Mouse (Mus musculus): ENCODE measurements around the gene Ttc34. TPM values are rescaled to one million over a fixed set of nuclear protein-coding genes. Genes with fewer than 3 reads are reported as not detected.

The Ttc34 gene
- polyA plus RNA-seq, 1 experiment from 2014 or later: 0.30 TPM

GRCm38 (mm10) chr4:154855721-154856479 lies 18.6 kb downstream of the Ttc34 start:
- H3K36me3 ChIP-seq (ENCODE audit: insufficient read depth, low read length): no peaks in the 10 kb centered on the region
- peaks cover 4% of the 10 kb centered on the region; the same call in 1 of the 2 replicates for H3K4me1 ChIP-seq (replicated peaks; ENCODE audit: insufficient read depth, low read length)
- ATAC-seq (replicated peaks; ENCODE audit: low FRiP score, low read depth) (peak; percentile 83), DNase-seq (ENCODE audit: low spot score) (peak; percentile 81)
- TF ChIP-seq CTCF (IDR thresholded peaks at IDR 0.05; ENCODE audit: low read depth): peak; percentile 70
- under 1% methylated on average over 109 of the region's 110 CpGs for WGBS
- H3K9me3 ChIP-seq (replicated peaks; ENCODE audit: low read length): no peaks in the 10 kb centered on the region; the same call in 1 of the 2 replicates
- peak overlapping the region; percentile 40; the same call in 1 of the 2 replicates for H3K9ac ChIP-seq (ENCODE audit: low read depth, low read length)
- no peak overlapping the region for H3K27ac ChIP-seq
- peak overlapping the region; percentile 42 for H3K4me3 ChIP-seq (replicated peaks; ENCODE audit: low read depth, low read length)
- H3K27me3 ChIP-seq (ENCODE audit: insufficient read depth, low read length): peaks cover 30% of the 10 kb centered on the region
- H3K4me2 ChIP-seq (ENCODE audit: low read length): peak overlapping the region; percentile 82

DNA sequence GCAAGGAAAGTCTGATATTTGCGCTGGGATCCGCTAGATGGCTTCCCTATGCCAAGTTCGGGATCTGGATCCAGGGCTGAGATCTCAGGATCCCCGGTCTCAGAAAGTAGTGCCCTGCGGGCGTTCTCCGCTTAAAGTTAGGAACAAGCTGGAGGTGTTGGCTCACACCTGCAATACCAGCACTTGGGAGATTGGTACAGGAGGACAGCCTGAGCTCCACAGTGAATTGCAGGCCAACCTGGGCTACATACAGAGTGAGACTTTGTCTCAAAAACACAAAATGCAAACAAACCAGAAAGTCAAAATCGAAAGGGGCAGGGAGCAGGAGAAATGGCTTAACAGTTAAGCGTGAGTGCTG lies 19.2 kb downstream of the Ttc34 start:
- 16% methylated on average over 9 of the region's 9 CpGs for WGBS
- Histone ChIP-seq H3K9me3 (replicated peaks; ENCODE audit: low read length) (no peaks in the 10 kb centered on the region; the same call in 1 of the 2 replicates), H3K9ac (ENCODE audit: low read depth, low read length) (0 out of 2 replicates have a peak overlapping the region, but pooled peaks have one; percentile 40), H3K4me2 (ENCODE audit: low read length) (peak overlapping the region; percentile 82), H3K27me3 (ENCODE audit: insufficient read depth, low read length) (peaks cover 30% of the 10 kb centered on the region), H3K27ac (no peak overlapping the region), H3K4me1 (replicated peaks; ENCODE audit: insufficient read depth, low read length) (peaks cover 4% of the 10 kb centered on the region; the same call in 1 of the 2 replicates), H3K4me3 (replicated peaks; ENCODE audit: low read depth, low read length) (peak overlapping the region; percentile 42), H3K36me3 (ENCODE audit: insufficient read depth, low read length) (no peaks in the 10 kb centered on the region)
- no peak for TF ChIP-seq CTCF (IDR thresholded peaks at IDR 0.05; ENCODE audit: low read depth)
- no peak for DNase-seq (ENCODE audit: low spot score)
- ATAC-seq (replicated peaks; ENCODE audit: low FRiP score, low read depth): no peak

GRCm38 (mm10) chr4:154856882-154857281 lies 19.6 kb downstream of the Ttc34 start:
- Histone ChIP-seq H3K9me3 (replicated peaks; ENCODE audit: low read length) (no peaks in the 10 kb centered on the region; the same call in 1 of the 2 replicates), H3K4me3 (replicated peaks; ENCODE audit: low read depth, low read length) (no peak overlapping the region; the same call in 1 of the 2 replicates), H3K9ac (ENCODE audit: low read depth, low read length) (no peak overlapping the region), H3K36me3 (ENCODE audit: insufficient read depth, low read length) (no peaks in the 10 kb centered on the region), H3K27me3 (ENCODE audit: insufficient read depth, low read length) (peaks cover 30% of the 10 kb centered on the region), H3K27ac (no peak overlapping the region), H3K4me2 (ENCODE audit: low read length) (peak overlapping the region; percentile 82), H3K4me1 (replicated peaks; ENCODE audit: insufficient read depth, low read length) (peaks cover 4% of the 10 kb centered on the region; the same call in 1 of the 2 replicates)
- peak; percentile 25; the same call in 1 of the 2 replicates for TF ChIP-seq CTCF (IDR thresholded peaks at IDR 0.05; ENCODE audit: low read depth)
- DNase-seq (ENCODE audit: low spot score): no peak
- 88% methylated on average over 7 of the region's 7 CpGs for WGBS
- no peak for ATAC-seq (replicated peaks; ENCODE audit: low FRiP score, low read depth)

GRCm38 (mm10) chr4:154857366-154858240 lies 20.3 kb downstream of the Ttc34 start:
- Histone ChIP-seq H3K9me3 (replicated peaks; ENCODE audit: low read length) (no peaks in the 10 kb centered on the region; the same call in 1 of the 2 replicates), H3K4me2 (ENCODE audit: low read length) (no peak overlapping the region), H3K9ac (ENCODE audit: low read depth, low read length) (no peak overlapping the region), H3K4me1 (replicated peaks; ENCODE audit: insufficient read depth, low read length) (peaks cover 4% of the 10 kb centered on the region; the same call in 1 of the 2 replicates), H3K27me3 (ENCODE audit: insufficient read depth, low read length) (peaks cover 30% of the 10 kb centered on the region), H3K27ac (no peak overlapping the region), H3K36me3 (ENCODE audit: insufficient read depth, low read length) (no peaks in the 10 kb centered on the region), H3K4me3 (replicated peaks; ENCODE audit: low read depth, low read length) (no peak overlapping the region)
- ATAC-seq (replicated peaks; ENCODE audit: low FRiP score, low read depth): no peak
- WGBS: 82% methylated on average over 10 of the region's 10 CpGs
- no peak for TF ChIP-seq CTCF (IDR thresholded peaks at IDR 0.05; ENCODE audit: low read depth)
- DNase-seq (ENCODE audit: low spot score): no peak

GRCm38 (mm10) chr4:154858601-154859000 lies 21.3 kb downstream of the Ttc34 start:
- TF ChIP-seq CTCF (IDR thresholded peaks at IDR 0.05; ENCODE audit: low read depth): no peak
- Histone ChIP-seq H3K4me3 (replicated peaks; ENCODE audit: low read depth, low read length) (no peak overlapping the region), H3K27me3 (ENCODE audit: insufficient read depth, low read length) (peaks cover 30% of the 10 kb centered on the region), H3K4me1 (replicated peaks; ENCODE audit: insufficient read depth, low read length) (peaks cover 4% of the 10 kb centered on the region; the same call in 1 of the 2 replicates), H3K27ac (no peak overlapping the region), H3K4me2 (ENCODE audit: low read length) (no peak overlapping the region), H3K9me3 (replicated peaks; ENCODE audit: low read length) (no peaks in the 10 kb centered on the region; the same call in 1 of the 2 replicates), H3K9ac (ENCODE audit: low read depth, low read length) (no peak overlapping the region), H3K36me3 (ENCODE audit: insufficient read depth, low read length) (no peaks in the 10 kb centered on the region)
- 78% methylated on average over 3 of the region's 3 CpGs for WGBS
- DNase-seq (ENCODE audit: low spot score): no peak
- no peak for ATAC-seq (replicated peaks; ENCODE audit: low FRiP score, low read depth)

DNA sequence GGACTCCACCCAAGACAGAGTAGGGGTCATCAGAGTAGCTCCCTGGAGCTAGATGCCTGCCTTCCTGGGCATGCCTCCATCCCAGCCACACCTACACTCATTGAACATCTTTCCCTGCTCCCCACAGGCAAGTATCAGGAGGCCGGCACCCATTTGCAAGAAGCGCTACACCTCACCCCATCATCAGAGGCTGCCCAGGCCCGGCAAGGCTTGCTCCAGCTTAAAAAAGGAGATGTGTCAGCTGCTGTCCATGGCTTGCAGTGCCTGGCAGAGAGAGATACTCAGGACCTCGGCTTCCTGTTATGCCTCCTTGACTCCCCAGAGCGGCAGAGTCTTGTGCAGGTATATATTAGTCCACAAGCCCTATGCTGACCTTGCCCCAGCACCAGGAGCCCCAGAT lies 24.7 kb downstream of the Ttc34 start:
- H3K4me2 ChIP-seq (ENCODE audit: low read length): no peak overlapping the region
- H3K27me3 ChIP-seq (ENCODE audit: insufficient read depth, low read length): peaks cover 2% of the 10 kb centered on the region; the same call in 1 of the 2 replicates
- 73% methylated on average over 5 of the region's 5 CpGs for WGBS
- DNase-seq (ENCODE audit: low spot score): no peak
- no peak for TF ChIP-seq CTCF (IDR thresholded peaks at IDR 0.05; ENCODE audit: low read depth)
- no peaks in the 10 kb centered on the region; the same call in 1 of the 2 replicates for H3K4me1 ChIP-seq (replicated peaks; ENCODE audit: insufficient read depth, low read length)
- H3K36me3 ChIP-seq (ENCODE audit: insufficient read depth, low read length): no peaks in the 10 kb centered on the region
- H3K4me3 ChIP-seq (replicated peaks; ENCODE audit: low read depth, low read length): no peak overlapping the region
- no peak overlapping the region for H3K9ac ChIP-seq (ENCODE audit: low read depth, low read length)
- no peak overlapping the region for H3K27ac ChIP-seq
- no peak for ATAC-seq (replicated peaks; ENCODE audit: low FRiP score, low read depth)
- no peaks in the 10 kb centered on the region for H3K9me3 ChIP-seq (replicated peaks; ENCODE audit: low read length)

Data from kidney, postnatal 0 days (tissue).